Mouse (Mus musculus): ENCODE measurements at regions not wholly inside any gene's neighbourhood (a gene's known extent, or its start where the extent isn't known, plus 50 kb on each side); places are given as distances from the start of the nearest gene placed in this dataset.

GRCm38 (mm10) chr3:128610731-128611130 is 588.9 kb upstream of the Pitx2 start:
- 73% methylated on average over 6 of the region's 6 CpGs for WGBS
- H3K9ac ChIP-seq (ENCODE audit: low read depth, low read length, severe bottlenecking): no peak overlapping the region
- ATAC-seq (ENCODE audit: low FRiP score, low read depth) (no peak), DNase-seq (ENCODE audit: low spot score) (no peak)
- no peak overlapping the region for H3K27ac ChIP-seq (replicated peaks; ENCODE audit: low read depth, low read length)
- no peaks in the 10 kb centered on the region for H3K27me3 ChIP-seq (ENCODE audit: control insufficient read depth, insufficient read depth, low read length)
- no peak overlapping the region for H3K4me3 ChIP-seq (replicated peaks; ENCODE audit: low read length)
- H3K4me1 ChIP-seq (ENCODE audit: control insufficient read depth, insufficient read depth, low read length): peaks cover 13% of the 10 kb centered on the region
- H3K36me3 ChIP-seq (ENCODE audit: control insufficient read depth, insufficient read depth, low read length): no peaks in the 10 kb centered on the region
- H3K9me3 ChIP-seq (ENCODE audit: control insufficient read depth, low read length): no peaks in the 10 kb centered on the region
- no peak for TF ChIP-seq POLR2A (IDR thresholded peaks at IDR 0.05; ENCODE audit: borderline replicate concordance, extremely low read depth, insufficient read depth, insufficient read length)
- H3K4me2 ChIP-seq (replicated peaks; ENCODE audit: low read depth, low read length, severe bottlenecking): no peak overlapping the region

DNA sequence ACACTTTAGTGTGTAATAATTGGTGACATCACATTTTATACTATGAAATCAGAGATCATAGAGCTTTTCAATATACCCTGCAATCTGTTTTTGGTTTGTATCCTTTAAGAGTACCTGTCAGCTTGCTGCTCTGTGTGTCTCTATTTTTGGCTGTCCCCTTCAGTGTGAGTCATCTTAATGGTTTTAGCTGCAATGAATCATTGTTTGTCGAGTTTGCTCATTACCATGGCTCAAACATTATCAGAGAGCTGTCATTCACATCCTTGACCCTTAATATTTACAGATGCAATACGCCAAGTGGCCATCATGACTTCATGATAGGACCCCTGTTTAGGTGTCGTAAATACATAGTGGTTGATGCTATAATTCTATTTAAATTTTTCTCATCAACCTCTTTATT is 591.0 kb upstream of the Pitx2 start:
- no peaks in the 10 kb centered on the region for H3K9me3 ChIP-seq (ENCODE audit: control insufficient read depth, low read length)
- no peak overlapping the region for H3K9ac ChIP-seq (ENCODE audit: low read depth, low read length, severe bottlenecking)
- ATAC-seq (ENCODE audit: low FRiP score, low read depth) (no peak), DNase-seq (ENCODE audit: low spot score) (no peak)
- no peak overlapping the region for H3K4me2 ChIP-seq (replicated peaks; ENCODE audit: low read depth, low read length, severe bottlenecking)
- no peak overlapping the region for H3K27ac ChIP-seq (replicated peaks; ENCODE audit: low read depth, low read length)
- WGBS: 77% methylated on average over 3 of the region's 3 CpGs
- no peaks in the 10 kb centered on the region for H3K36me3 ChIP-seq (ENCODE audit: control insufficient read depth, insufficient read depth, low read length)
- H3K4me1 ChIP-seq (ENCODE audit: control insufficient read depth, insufficient read depth, low read length): peaks cover 9% of the 10 kb centered on the region
- H3K4me3 ChIP-seq (replicated peaks; ENCODE audit: low read length): no peak overlapping the region
- H3K27me3 ChIP-seq (ENCODE audit: control insufficient read depth, insufficient read depth, low read length): no peaks in the 10 kb centered on the region
- TF ChIP-seq POLR2A (IDR thresholded peaks at IDR 0.05; ENCODE audit: borderline replicate concordance, extremely low read depth, insufficient read depth, insufficient read length): no peak

- DNase-seq (ENCODE audit: low spot score) (no peak), ATAC-seq (ENCODE audit: low FRiP score, low read depth) (peak; percentile 68)
- 67% methylated on average over 2 of the region's 2 CpGs for WGBS
- no peaks in the 10 kb centered on the region for H3K4me1 ChIP-seq (ENCODE audit: control insufficient read depth, insufficient read depth, low read length)
- no peak for TF ChIP-seq POLR2A (IDR thresholded peaks at IDR 0.05; ENCODE audit: borderline replicate concordance, extremely low read depth, insufficient read depth, insufficient read length)
- no peaks in the 10 kb centered on the region for H3K9me3 ChIP-seq (ENCODE audit: control insufficient read depth, low read length)
- no peaks in the 10 kb centered on the region for H3K27me3 ChIP-seq (ENCODE audit: control insufficient read depth, insufficient read depth, low read length)
- H3K9ac ChIP-seq (ENCODE audit: low read depth, low read length, severe bottlenecking): no peak overlapping the region
- H3K36me3 ChIP-seq (ENCODE audit: control insufficient read depth, insufficient read depth, low read length): no peaks in the 10 kb centered on the region
- no peak overlapping the region for H3K4me2 ChIP-seq (replicated peaks; ENCODE audit: low read depth, low read length, severe bottlenecking)
- no peak overlapping the region for H3K27ac ChIP-seq (replicated peaks; ENCODE audit: low read depth, low read length)
- H3K4me3 ChIP-seq (replicated peaks; ENCODE audit: low read length): no peak overlapping the region
These were observed 624.1 kb upstream of the Pitx2 start for GRCm38 (mm10) chr3:128575339-128576129.

- Histone ChIP-seq H3K4me1 (ENCODE audit: control insufficient read depth, insufficient read depth, low read length) (no peaks in the 10 kb centered on the region), H3K4me2 (replicated peaks; ENCODE audit: low read depth, low read length, severe bottlenecking) (no peak overlapping the region), H3K4me3 (replicated peaks; ENCODE audit: low read length) (no peak overlapping the region), H3K36me3 (ENCODE audit: control insufficient read depth, insufficient read depth, low read length) (no peaks in the 10 kb centered on the region), H3K9ac (ENCODE audit: low read depth, low read length, severe bottlenecking) (no peak overlapping the region), H3K9me3 (ENCODE audit: control insufficient read depth, low read length) (no peaks in the 10 kb centered on the region), H3K27me3 (ENCODE audit: control insufficient read depth, insufficient read depth, low read length) (no peaks in the 10 kb centered on the region), H3K27ac (replicated peaks; ENCODE audit: low read depth, low read length) (no peak overlapping the region)
- no peak for TF ChIP-seq POLR2A (IDR thresholded peaks at IDR 0.05; ENCODE audit: borderline replicate concordance, extremely low read depth, insufficient read depth, insufficient read length)
- no peak for ATAC-seq (ENCODE audit: low FRiP score, low read depth)
- 91% methylated on average over 3 of the region's 3 CpGs for WGBS
- DNase-seq (ENCODE audit: low spot score): no peak
These were observed 629.1 kb upstream of the Pitx2 start for GRCm38 (mm10) chr3:128570551-128570950.

DNA sequence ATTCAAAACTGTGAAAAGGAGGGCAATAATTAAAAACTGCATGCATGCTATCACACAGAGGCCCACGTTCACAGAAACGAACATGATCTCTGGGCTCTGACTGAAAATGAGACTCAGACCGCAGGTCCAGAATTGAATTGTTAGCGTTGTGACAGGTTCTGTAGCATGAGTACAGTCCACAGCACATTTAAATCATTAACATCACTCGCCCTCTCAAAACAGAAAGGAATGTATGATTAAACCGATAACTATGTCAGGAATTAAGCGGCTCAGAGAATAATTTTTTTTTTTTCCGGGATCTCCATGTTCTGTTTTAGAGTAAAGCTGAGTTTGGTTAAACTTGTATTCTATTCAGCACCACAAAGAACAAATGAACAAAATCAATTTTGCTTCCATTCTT is 634.3 kb upstream of the Pitx2 start:
- no peak overlapping the region for H3K4me2 ChIP-seq (replicated peaks; ENCODE audit: low read depth, low read length, severe bottlenecking)
- ATAC-seq (ENCODE audit: low FRiP score, low read depth): no peak
- H3K4me3 ChIP-seq (replicated peaks; ENCODE audit: low read length): no peak overlapping the region
- no peaks in the 10 kb centered on the region for H3K27me3 ChIP-seq (ENCODE audit: control insufficient read depth, insufficient read depth, low read length)
- H3K27ac ChIP-seq (replicated peaks; ENCODE audit: low read depth, low read length): no peak overlapping the region
- 58% methylated on average over 8 of the region's 8 CpGs for WGBS
- H3K36me3 ChIP-seq (ENCODE audit: control insufficient read depth, insufficient read depth, low read length): no peaks in the 10 kb centered on the region
- H3K9ac ChIP-seq (ENCODE audit: low read depth, low read length, severe bottlenecking): no peak overlapping the region
- no peaks in the 10 kb centered on the region for H3K4me1 ChIP-seq (ENCODE audit: control insufficient read depth, insufficient read depth, low read length)
- no peak for DNase-seq (ENCODE audit: low spot score)
- H3K9me3 ChIP-seq (ENCODE audit: control insufficient read depth, low read length): no peaks in the 10 kb centered on the region
- no peak for TF ChIP-seq POLR2A (IDR thresholded peaks at IDR 0.05; ENCODE audit: borderline replicate concordance, extremely low read depth, insufficient read depth, insufficient read length)
